Mouse (Mus musculus): ENCODE data around the gene Actn1.
"Not testable (repeated sequence)": the region's sequence is repeated elsewhere in the genome, so short reads cannot be mapped to it uniquely, and the experiment has no call there.

The Actn1 gene

GRCm38 (mm10) chr12:80260056-80260743, at the start of gene Actn1:
TSS of gene Actn1 (minus strand) at chr12:80260371.
- peak; percentile 95 for DNase-seq (ENCODE audit: extremely low spot score)

- no peak for DNase-seq (ENCODE audit: extremely low spot score)
Measured at GRCm38 (mm10) chr12:80307556-80307955, 47.4 kb upstream of the Actn1 start.

GRCm38 (mm10) chr12:80304518-80304917, 44.3 kb upstream of the Actn1 start:
- DNase-seq (ENCODE audit: extremely low spot score): no peak

GRCm38 (mm10) chr12:80300833-80301456, 40.8 kb upstream of the Actn1 start:
- DNase-seq (ENCODE audit: extremely low spot score): no peak

- DNase-seq (ENCODE audit: extremely low spot score): no peak
Measured at GRCm38 (mm10) chr12:80298714-80299113, 38.5 kb upstream of the Actn1 start.

- no peak for DNase-seq (ENCODE audit: extremely low spot score)
Measured at GRCm38 (mm10) chr12:80291895-80292435, 31.8 kb upstream of the Actn1 start.

- no peak for DNase-seq (ENCODE audit: extremely low spot score)
Measured at GRCm38 (mm10) chr12:80290964-80291363, 30.8 kb upstream of the Actn1 start.

- no peak for DNase-seq (ENCODE audit: extremely low spot score)
Measured at GRCm38 (mm10) chr12:80290483-80290882, 30.3 kb upstream of the Actn1 start.

GRCm38 (mm10) chr12:80289722-80290121, 29.6 kb upstream of the Actn1 start:
- no peak for DNase-seq (ENCODE audit: extremely low spot score)

- DNase-seq (ENCODE audit: extremely low spot score): no peak
Measured at GRCm38 (mm10) chr12:80285890-80286289, 25.7 kb upstream of the Actn1 start.

- not testable (repeated sequence) for DNase-seq (ENCODE audit: extremely low spot score)
Measured at GRCm38 (mm10) chr12:80284251-80284650, 24.1 kb upstream of the Actn1 start.

- no peak for DNase-seq (ENCODE audit: extremely low spot score)
Measured at GRCm38 (mm10) chr12:80278866-80279265, 18.7 kb upstream of the Actn1 start.

- no peak for DNase-seq (ENCODE audit: extremely low spot score)
Measured at GRCm38 (mm10) chr12:80277428-80277827, 17.3 kb upstream of the Actn1 start.

GRCm38 (mm10) chr12:80275187-80275820, 15.1 kb upstream of the Actn1 start:
- DNase-seq (ENCODE audit: extremely low spot score): no peak

GRCm38 (mm10) chr12:80273020-80273686, 13.0 kb upstream of the Actn1 start:
- DNase-seq (ENCODE audit: extremely low spot score): peak; percentile 76

GRCm38 (mm10) chr12:80271806-80272205, 11.6 kb upstream of the Actn1 start:
- DNase-seq (ENCODE audit: extremely low spot score): no peak

- peak; percentile 70 for DNase-seq (ENCODE audit: extremely low spot score)
Measured at GRCm38 (mm10) chr12:80270924-80271323, 10.8 kb upstream of the Actn1 start.

- DNase-seq (ENCODE audit: extremely low spot score): no peak
Measured at GRCm38 (mm10) chr12:80269303-80269702, 9.1 kb upstream of the Actn1 start.

GRCm38 (mm10) chr12:80267962-80268361, 7.8 kb upstream of the Actn1 start:
- no peak for DNase-seq (ENCODE audit: extremely low spot score)

- not testable (repeated sequence) for DNase-seq (ENCODE audit: extremely low spot score)
Measured at GRCm38 (mm10) chr12:80264388-80264787, 4.2 kb upstream of the Actn1 start.

GRCm38 (mm10) chr12:80260744-80261695, 849 bp upstream of the Actn1 start:
- DNase-seq (ENCODE audit: extremely low spot score): peak; percentile 30

Data from embryo, embryonic 9.5 days (tissue).